Mouse (Mus musculus) ES-E14 (cell line): ENCODE measurements around the gene Mthfd1l.

ENCODE experiments used
- CHD2 ChIP-seq: IDR thresholded peaks from 2 replicates; pipeline ENCODE4 v1.6.1; 2014; ENCODE audit warnings: mild to moderate bottlenecking, low read depth, low read length, inconsistent platforms
- HCFC1 ChIP-seq: IDR thresholded peaks from 2 replicates; pipeline ENCODE4 v1.6.1; 2012; ENCODE audit warnings: low read length, inconsistent platforms, borderline replicate concordance; ENCODE audit not compliant: insufficient read depth
- MAFK ChIP-seq: IDR thresholded peaks from 2 replicates; pipeline ENCODE4 v1.6.1; 2014; ENCODE audit warnings: mild to moderate bottlenecking, low read depth, low read length, inconsistent platforms; ENCODE audit not compliant: insufficient read depth
- ZC3H11A ChIP-seq: IDR thresholded peaks from 2 replicates; pipeline ENCODE4 v1.6.1; 2012; ENCODE audit warnings: low read depth, mild to moderate bottlenecking, inconsistent platforms, low read length, borderline replicate concordance
- ZNF384 ChIP-seq: IDR thresholded peaks from 2 replicates; pipeline ENCODE4 v1.6.1; 2012; ENCODE audit warnings: low read depth, low read length, inconsistent platforms

DNA sequence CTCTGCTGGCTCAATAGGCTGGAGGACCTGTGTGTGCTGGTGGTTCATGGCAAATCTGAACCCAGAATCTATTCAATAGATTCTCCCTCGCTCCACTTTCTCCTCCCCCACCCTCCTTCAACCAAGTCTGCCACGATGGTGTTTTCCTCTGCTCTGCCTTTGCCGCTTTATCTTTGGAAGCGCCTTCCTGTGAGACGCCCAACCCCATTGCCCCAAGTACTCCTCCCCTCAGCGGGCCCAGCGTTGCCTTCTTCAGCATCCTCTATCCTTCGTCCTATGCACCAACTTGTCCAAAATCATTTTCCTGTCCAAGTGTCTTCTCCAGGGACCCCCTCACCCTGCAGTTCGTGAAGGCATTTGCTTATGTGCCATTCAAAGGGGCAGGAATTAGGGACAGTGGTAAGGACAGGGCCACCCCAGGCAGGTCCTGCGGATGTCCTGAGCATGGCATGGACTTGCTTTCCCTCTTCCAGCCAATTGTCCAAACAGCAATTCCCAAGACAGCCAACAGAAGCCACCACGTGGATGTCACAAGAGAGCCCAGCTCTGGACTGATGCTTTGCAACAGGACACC is 157.2 kb downstream of the Mthfd1l start:
- TF ChIP-seq MAFK, result no peak
- no peak for TF ChIP-seq ZC3H11A
- TF ChIP-seq CHD2, result no peak
- TF ChIP-seq HCFC1, result no peak
- TF ChIP-seq ZNF384, result no peak
